Mouse (Mus musculus) bone marrow macrophage, adult 2 months (primary cell): ENCODE results near the gene Dennd1a.

Source experiments
- CTCF ChIP-seq: IDR thresholded peaks from 2 replicates; pipeline ENCODE4 v1.5.1; 2012; ENCODE audit warnings: low read depth, mild to moderate bottlenecking, low read length, moderate library complexity
- POLR2A ChIP-seq: IDR thresholded peaks from 2 replicates; pipeline ENCODE4 v1.6.1; 2012; ENCODE audit warnings: mild to moderate bottlenecking, low read depth, low read length, borderline replicate concordance

DNA sequence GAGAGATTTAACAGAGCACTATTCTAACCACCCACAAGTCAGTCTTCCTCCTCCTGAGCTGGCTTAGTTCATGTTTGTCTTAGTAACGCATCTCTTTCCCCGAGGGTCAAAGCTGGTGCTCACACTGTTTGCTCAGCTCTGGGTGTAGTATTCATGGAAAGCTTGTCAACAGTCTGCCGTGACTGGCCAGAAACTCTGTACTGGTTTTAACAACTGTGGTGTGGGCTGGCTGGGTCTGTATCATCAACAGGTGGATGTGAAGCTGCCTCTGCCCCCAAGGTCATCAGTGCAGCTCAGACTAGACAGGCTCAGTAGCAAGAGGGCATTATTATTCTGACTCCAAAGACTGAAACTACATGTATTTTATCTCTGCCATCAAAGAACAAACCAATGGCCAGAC is 430.2 kb downstream of the Dennd1a start:
- TF ChIP-seq CTCF (no peak), POLR2A (no peak)
